Mouse (Mus musculus) ES-E14 (cell line): ENCODE measurements at regions not wholly inside any gene's neighbourhood (a gene's known extent, or its start where the extent isn't known, plus 50 kb on each side); places are given as distances from the start of the nearest gene placed in this dataset.

Experiments used
- CHD2 ChIP-seq: IDR thresholded peaks from 2 replicates; pipeline ENCODE4 v1.6.1; 2014; ENCODE audit warnings: mild to moderate bottlenecking, low read depth, low read length, inconsistent platforms
- MAFK ChIP-seq: IDR thresholded peaks from 2 replicates; pipeline ENCODE4 v1.6.1; 2014; ENCODE audit warnings: mild to moderate bottlenecking, low read depth, low read length, inconsistent platforms; ENCODE audit not compliant: insufficient read depth
- ZC3H11A ChIP-seq: IDR thresholded peaks from 2 replicates; pipeline ENCODE4 v1.6.1; 2012; ENCODE audit warnings: low read depth, mild to moderate bottlenecking, inconsistent platforms, low read length, borderline replicate concordance
- ZNF384 ChIP-seq: IDR thresholded peaks from 2 replicates; pipeline ENCODE4 v1.6.1; 2012; ENCODE audit warnings: low read depth, low read length, inconsistent platforms

DNA sequence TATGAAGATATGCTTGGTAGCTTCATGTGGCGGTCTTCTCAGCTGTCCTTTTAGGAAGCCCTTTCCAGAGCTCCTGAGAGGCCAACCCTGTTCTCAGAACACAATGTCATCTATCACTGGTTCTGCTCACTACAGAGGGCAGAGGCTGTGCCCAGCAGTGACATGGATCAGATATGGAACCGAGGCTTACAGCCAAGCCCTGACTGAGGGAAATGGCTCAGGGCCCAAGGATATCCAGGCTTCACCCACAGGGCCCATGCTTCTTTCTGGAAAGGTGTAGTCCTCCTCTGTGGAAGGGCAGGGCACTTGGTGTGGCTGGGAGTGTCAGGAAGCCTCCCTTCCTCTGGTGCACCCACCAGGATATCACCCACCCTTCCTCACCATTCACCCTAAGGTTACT lies 109.4 kb downstream of the Bms1 start:
- TF ChIP-seq CHD2 (no peak), ZNF384 (no peak), MAFK (no peak), ZC3H11A (no peak)
